Mouse (Mus musculus): ENCODE data around the gene Ints3.

Gene Ints3

GRCm38 (mm10) chr3:90433381-90434020 is at the start of gene Ints3:
TSS of gene Ints3 (minus strand) at chr3:90433622.
- DNase-seq = peak; percentile 99

- DNase-seq = peak; percentile 94
Observed at GRCm38 (mm10) chr3:90475831-90476611, 42.6 kb upstream of the Ints3 start, which contains the start of gene Ilf2. TSS of gene Ilf2 (plus strand) at chr3:90476126.

- DNase-seq = no peak
Observed at GRCm38 (mm10) chr3:90475151-90475830, 41.9 kb upstream of the Ints3 start.

GRCm38 (mm10) chr3:90472213-90472612 is 38.8 kb upstream of the Ints3 start:
- peak; percentile 54 for DNase-seq

- DNase-seq = no peak
Observed at GRCm38 (mm10) chr3:90467618-90468300, 34.3 kb upstream of the Ints3 start.

- peak; percentile 38 for DNase-seq
Observed at GRCm38 (mm10) chr3:90466311-90466766, 32.9 kb upstream of the Ints3 start.

GRCm38 (mm10) chr3:90465686-90466310 is 32.4 kb upstream of the Ints3 start, which contains the start of gene Npr1:
TSS of gene Npr1 (minus strand) at chr3:90465866.
- DNase-seq = peak; percentile 34

GRCm38 (mm10) chr3:90465081-90465685 is 31.8 kb upstream of the Ints3 start:
- no peak for DNase-seq

GRCm38 (mm10) chr3:90464552-90465080 is 31.2 kb upstream of the Ints3 start:
- DNase-seq = no peak

- DNase-seq = no peak
Observed at GRCm38 (mm10) chr3:90462579-90462978, 29.2 kb upstream of the Ints3 start.

- DNase-seq = no peak
Observed at GRCm38 (mm10) chr3:90461935-90462334, 28.5 kb upstream of the Ints3 start.

- DNase-seq = no peak
Observed at GRCm38 (mm10) chr3:90460315-90460714, 26.9 kb upstream of the Ints3 start.

GRCm38 (mm10) chr3:90459727-90460126 is 26.3 kb upstream of the Ints3 start:
- no peak for DNase-seq

GRCm38 (mm10) chr3:90454931-90455330 is 21.5 kb upstream of the Ints3 start:
- no peak for DNase-seq

GRCm38 (mm10) chr3:90451396-90452095 is 18.1 kb upstream of the Ints3 start:
- peak; percentile 18 for DNase-seq

- DNase-seq = no peak
Observed at GRCm38 (mm10) chr3:90450874-90451273, 17.5 kb upstream of the Ints3 start.

GRCm38 (mm10) chr3:90448626-90449025 is 15.2 kb upstream of the Ints3 start:
- DNase-seq = no peak

- no peak for DNase-seq
Observed at GRCm38 (mm10) chr3:90447123-90447494, 13.7 kb upstream of the Ints3 start.

GRCm38 (mm10) chr3:90446389-90447122 is 13.1 kb upstream of the Ints3 start:
- peak; percentile 78 for DNase-seq
